Mouse (Mus musculus): Measurements from ENCODE around the gene Pate2. TPM values are rescaled to one million over a fixed set of nuclear protein-coding genes. Genes with fewer than 3 reads are reported as not detected.

The Pate2 gene
- polyA plus RNA-seq (2014; fragmentation: Nextera tagmentation; extraction: Ambion mirVana) = 0.75 and 1.0 TPM in 2 replicates

DNA sequence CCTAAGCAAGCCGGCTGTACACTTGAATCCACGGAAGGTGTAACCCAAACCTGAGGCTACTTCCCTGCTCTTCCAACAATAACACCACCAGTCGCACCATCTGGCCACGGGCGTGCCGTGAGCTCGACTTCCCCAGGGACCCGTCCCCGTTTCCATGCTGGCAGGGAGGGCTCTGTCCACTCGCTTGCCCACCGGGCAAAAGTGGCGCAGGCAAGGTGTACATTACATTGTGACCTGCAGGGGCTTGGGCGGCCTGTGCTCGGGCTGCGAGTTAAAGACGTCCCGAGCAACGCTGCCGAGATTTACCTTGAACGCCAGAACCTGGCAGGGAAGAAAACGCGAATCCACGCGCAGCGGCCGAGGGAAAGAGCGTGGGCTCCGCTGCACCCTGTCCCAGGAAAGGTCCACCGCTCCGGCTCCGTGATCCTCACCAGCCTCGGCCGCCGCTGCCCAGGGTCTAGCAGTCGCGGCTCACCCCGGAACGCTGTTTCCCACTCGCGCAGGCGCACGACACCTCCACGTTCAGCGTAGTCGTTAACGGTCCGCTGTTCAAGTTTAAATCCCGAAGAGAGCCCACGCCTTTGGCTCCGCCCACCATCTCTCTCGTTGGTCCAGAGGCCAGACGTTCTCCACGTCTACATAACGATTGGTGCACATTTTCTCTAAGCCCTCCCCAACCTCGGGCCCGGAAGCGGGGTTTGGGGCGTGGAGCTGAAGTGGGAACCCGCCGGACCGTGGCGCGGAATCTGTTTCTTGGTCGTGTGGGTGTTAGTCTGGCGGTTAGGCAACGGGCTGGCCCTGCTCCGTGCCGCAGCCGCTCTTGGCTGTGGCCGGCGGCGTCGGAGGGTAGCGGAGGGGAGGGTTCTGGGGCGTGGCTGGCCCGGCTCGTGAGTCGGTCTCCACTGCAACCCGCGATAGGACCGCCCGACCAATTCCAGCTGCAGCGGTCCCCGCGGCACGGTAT lies at the start of gene Pate2, which contains the start of gene Hyls1:
Gene Pate2, plus strand, starts transcription at position 714 of the 964 bp plus-strand sequence.
Gene Hyls1, minus strand, starts transcription at position 828 of the 964 bp plus-strand sequence.
- ATAC-seq (replicated peaks; ENCODE audit: low FRiP score) (peak; percentile 97), DNase-seq (ENCODE audit: low spot score) (peak; percentile 95)
- Histone ChIP-seq H3K4me1 (replicated peaks; ENCODE audit: control insufficient read depth, insufficient read depth, low read length) (no peaks in the 10 kb centered on the region; the same call in 1 of the 2 replicates), H3K27ac (ENCODE audit: low read depth, low read length) (peak within 1 kb of the TSS; percentile 79), H3K4me3 (ENCODE audit: low read depth, low read length) (peak within 1 kb of the TSS; percentile 75), H3K27me3 (ENCODE audit: control insufficient read depth, insufficient read depth, low read length) (0 out of 2 replicates have a peak, but pooled peaks cover 4% of the 10 kb centered on the region), H3K9me3 (ENCODE audit: control insufficient read depth, low read length) (no peaks in the 10 kb centered on the region), H3K36me3 (ENCODE audit: control insufficient read depth, insufficient read depth, low read length) (peaks cover 3% of the 10 kb centered on the region; the same call in 1 of the 2 replicates), H3K4me2 (ENCODE audit: low read depth, low read length, severe bottlenecking) (peak within 1 kb of the TSS; percentile 57), H3K9ac (ENCODE audit: low read length) (peak within 1 kb of the TSS; percentile 92)
- WGBS = under 1% methylated on average over 80 of the region's 86 CpGs

- 77% methylated on average over 6 of the region's 6 CpGs for WGBS
- Histone ChIP-seq H3K4me2 (ENCODE audit: low read depth, low read length, severe bottlenecking) (no peak overlapping the region), H3K27me3 (ENCODE audit: control insufficient read depth, insufficient read depth, low read length) (no peaks in the 10 kb centered on the region), H3K9me3 (ENCODE audit: control insufficient read depth, low read length) (no peaks in the 10 kb centered on the region), H3K9ac (ENCODE audit: low read length) (no peak overlapping the region), H3K27ac (ENCODE audit: low read depth, low read length) (no peak overlapping the region), H3K4me1 (replicated peaks; ENCODE audit: control insufficient read depth, insufficient read depth, low read length) (no peaks in the 10 kb centered on the region; the same call in 1 of the 2 replicates), H3K4me3 (ENCODE audit: low read depth, low read length) (no peak overlapping the region), H3K36me3 (ENCODE audit: control insufficient read depth, insufficient read depth, low read length) (no peaks in the 10 kb centered on the region)
- DNase-seq (ENCODE audit: low spot score) (peak; percentile 6), ATAC-seq (replicated peaks; ENCODE audit: low FRiP score) (no peak)
These were observed 49.3 kb upstream of the Pate2 start for GRCm38 (mm10) chr9:35520631-35521348.

GRCm38 (mm10) chr9:35522241-35522640 lies 47.8 kb upstream of the Pate2 start:
- ATAC-seq (replicated peaks; ENCODE audit: low FRiP score) (no peak), DNase-seq (ENCODE audit: low spot score) (no peak)
- no peaks in the 10 kb centered on the region for H3K36me3 ChIP-seq (ENCODE audit: control insufficient read depth, insufficient read depth, low read length)
- no peaks in the 10 kb centered on the region for H3K27me3 ChIP-seq (ENCODE audit: control insufficient read depth, insufficient read depth, low read length)
- H3K4me3 ChIP-seq (ENCODE audit: low read depth, low read length) = no peak overlapping the region
- H3K4me2 ChIP-seq (ENCODE audit: low read depth, low read length, severe bottlenecking) = no peak overlapping the region
- H3K4me1 ChIP-seq (replicated peaks; ENCODE audit: control insufficient read depth, insufficient read depth, low read length) = no peaks in the 10 kb centered on the region; the same call in 1 of the 2 replicates
- no peak overlapping the region for H3K27ac ChIP-seq (ENCODE audit: low read depth, low read length)
- WGBS = 77% methylated on average over 2 of the region's 2 CpGs
- H3K9me3 ChIP-seq (ENCODE audit: control insufficient read depth, low read length) = no peaks in the 10 kb centered on the region
- H3K9ac ChIP-seq (ENCODE audit: low read length) = no peak overlapping the region

DNA sequence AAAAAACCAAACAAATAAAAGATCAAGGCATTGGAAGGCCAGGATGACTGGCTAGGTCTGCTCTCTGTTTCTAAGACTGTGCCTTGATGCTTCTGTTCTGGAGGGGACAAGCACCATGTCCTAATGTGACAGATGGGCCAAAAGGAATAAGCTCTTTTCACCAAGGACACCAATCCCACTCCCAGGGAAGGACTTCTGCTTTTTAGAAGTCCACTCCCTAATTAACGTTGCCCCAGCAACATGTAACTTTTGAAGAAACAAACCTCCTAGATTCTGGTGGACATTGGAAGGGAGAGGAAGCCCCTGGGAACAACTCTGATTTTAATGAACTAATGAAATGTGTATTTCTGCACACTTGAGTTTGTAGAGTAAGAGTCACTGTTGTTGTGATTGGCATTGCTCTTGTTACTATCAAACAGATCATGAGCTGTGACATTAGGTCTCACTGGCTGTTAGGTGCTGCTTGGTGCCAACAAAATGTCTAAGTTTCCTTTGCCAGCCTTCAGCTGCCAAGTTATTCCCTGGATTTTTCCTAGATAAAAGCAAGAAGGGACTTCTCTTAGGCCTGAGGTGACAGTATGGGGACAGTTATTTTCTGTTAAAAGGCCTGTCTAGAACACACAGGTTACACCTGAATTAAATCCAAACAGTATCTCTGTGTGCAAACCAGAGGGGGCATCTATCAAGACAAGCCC lies 47.1 kb upstream of the Pate2 start:
- no peaks in the 10 kb centered on the region for H3K9me3 ChIP-seq (ENCODE audit: control insufficient read depth, low read length)
- 81% methylated on average over 1 of the region's 1 CpGs for WGBS
- H3K4me2 ChIP-seq (ENCODE audit: low read depth, low read length, severe bottlenecking) = no peak overlapping the region
- H3K36me3 ChIP-seq (ENCODE audit: control insufficient read depth, insufficient read depth, low read length) = no peaks in the 10 kb centered on the region
- H3K4me3 ChIP-seq (ENCODE audit: low read depth, low read length) = no peak overlapping the region
- H3K27ac ChIP-seq (ENCODE audit: low read depth, low read length) = no peak overlapping the region
- ATAC-seq (replicated peaks; ENCODE audit: low FRiP score) = no peak; the same call in 1 of the 2 replicates
- peak; percentile 28 for DNase-seq (ENCODE audit: low spot score)
- H3K9ac ChIP-seq (ENCODE audit: low read length) = no peak overlapping the region
- H3K27me3 ChIP-seq (ENCODE audit: control insufficient read depth, insufficient read depth, low read length) = no peaks in the 10 kb centered on the region
- no peaks in the 10 kb centered on the region; the same call in 1 of the 2 replicates for H3K4me1 ChIP-seq (replicated peaks; ENCODE audit: control insufficient read depth, insufficient read depth, low read length)

DNA sequence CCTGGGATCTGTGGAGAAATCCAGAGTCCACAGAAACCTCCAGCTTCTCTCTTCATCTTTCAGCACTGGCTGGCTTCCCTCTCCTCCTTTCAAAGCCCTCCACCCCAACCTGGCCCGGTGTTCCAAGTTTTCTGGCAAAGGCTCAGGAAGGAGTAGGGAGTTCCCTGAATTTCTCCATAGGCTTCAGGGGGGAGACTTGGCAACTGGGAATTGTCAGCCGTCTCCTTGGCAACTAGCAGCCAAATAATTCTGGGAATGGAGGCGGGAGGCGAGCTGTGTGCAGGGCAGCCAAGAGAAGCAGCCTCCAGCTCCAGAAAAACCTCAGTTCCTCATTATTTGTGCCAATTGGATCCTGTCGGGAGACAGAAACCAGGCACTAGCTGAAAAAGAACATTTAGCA lies 46.5 kb upstream of the Pate2 start:
- DNase-seq (ENCODE audit: low spot score) = peak; percentile 50
- Histone ChIP-seq H3K27ac (ENCODE audit: low read depth, low read length) (no peak overlapping the region), H3K4me3 (ENCODE audit: low read depth, low read length) (no peak overlapping the region), H3K36me3 (ENCODE audit: control insufficient read depth, insufficient read depth, low read length) (no peaks in the 10 kb centered on the region), H3K27me3 (ENCODE audit: control insufficient read depth, insufficient read depth, low read length) (no peaks in the 10 kb centered on the region), H3K9me3 (ENCODE audit: control insufficient read depth, low read length) (no peaks in the 10 kb centered on the region), H3K4me2 (ENCODE audit: low read depth, low read length, severe bottlenecking) (no peak overlapping the region), H3K9ac (ENCODE audit: low read length) (no peak overlapping the region), H3K4me1 (replicated peaks; ENCODE audit: control insufficient read depth, insufficient read depth, low read length) (no peaks in the 10 kb centered on the region; the same call in 1 of the 2 replicates)
- 32% methylated on average over 5 of the region's 5 CpGs for WGBS
- ATAC-seq (replicated peaks; ENCODE audit: low FRiP score) = peak; percentile 71

GRCm38 (mm10) chr9:35523941-35524411 lies 46.1 kb upstream of the Pate2 start:
- Histone ChIP-seq H3K4me3 (ENCODE audit: low read depth, low read length) (no peak overlapping the region), H3K27ac (ENCODE audit: low read depth, low read length) (no peak overlapping the region), H3K36me3 (ENCODE audit: control insufficient read depth, insufficient read depth, low read length) (no peaks in the 10 kb centered on the region), H3K9me3 (ENCODE audit: control insufficient read depth, low read length) (no peaks in the 10 kb centered on the region), H3K4me1 (replicated peaks; ENCODE audit: control insufficient read depth, insufficient read depth, low read length) (no peaks in the 10 kb centered on the region; the same call in 1 of the 2 replicates), H3K9ac (ENCODE audit: low read length) (no peak overlapping the region), H3K27me3 (ENCODE audit: control insufficient read depth, insufficient read depth, low read length) (no peaks in the 10 kb centered on the region), H3K4me2 (ENCODE audit: low read depth, low read length, severe bottlenecking) (no peak overlapping the region)
- 31% methylated on average over 7 of the region's 7 CpGs for WGBS
- DNase-seq (ENCODE audit: low spot score) = peak; percentile 74
- ATAC-seq (replicated peaks; ENCODE audit: low FRiP score) = peak; percentile 84

DNA sequence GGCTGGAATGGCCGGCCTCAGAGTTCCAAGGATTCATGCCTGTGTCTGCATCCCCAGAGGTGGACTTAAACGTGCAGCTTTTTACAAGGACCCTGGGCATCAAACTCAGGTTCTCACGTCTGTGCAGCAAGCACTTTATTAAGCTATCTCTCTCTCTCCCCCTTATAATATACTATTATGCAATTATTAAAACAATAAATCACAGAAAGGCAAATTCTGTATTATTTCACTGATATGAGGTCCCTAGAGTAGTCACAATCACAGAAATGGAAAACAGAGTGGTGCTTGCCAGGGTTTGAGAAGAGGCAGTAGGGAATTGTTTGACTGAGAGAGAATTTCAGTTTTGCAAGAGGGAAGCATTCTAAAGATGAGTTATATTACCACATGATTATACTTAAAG lies 40.9 kb upstream of the Pate2 start:
- H3K4me3 ChIP-seq (ENCODE audit: low read depth, low read length) = no peak overlapping the region
- 68% methylated on average over 3 of the region's 3 CpGs for WGBS
- no peaks in the 10 kb centered on the region for H3K9me3 ChIP-seq (ENCODE audit: control insufficient read depth, low read length)
- H3K27ac ChIP-seq (ENCODE audit: low read depth, low read length) = no peak overlapping the region
- H3K4me2 ChIP-seq (ENCODE audit: low read depth, low read length, severe bottlenecking) = no peak overlapping the region
- H3K27me3 ChIP-seq (ENCODE audit: control insufficient read depth, insufficient read depth, low read length) = no peaks in the 10 kb centered on the region
- no peaks in the 10 kb centered on the region for H3K4me1 ChIP-seq (replicated peaks; ENCODE audit: control insufficient read depth, insufficient read depth, low read length)
- H3K36me3 ChIP-seq (ENCODE audit: control insufficient read depth, insufficient read depth, low read length) = no peaks in the 10 kb centered on the region
- ATAC-seq (replicated peaks; ENCODE audit: low FRiP score) (no peak), DNase-seq (ENCODE audit: low spot score) (no peak)
- no peak overlapping the region for H3K9ac ChIP-seq (ENCODE audit: low read length)

GRCm38 (mm10) chr9:35529796-35530195 lies 40.3 kb upstream of the Pate2 start:
- Histone ChIP-seq H3K27ac (ENCODE audit: low read depth, low read length) (no peak overlapping the region), H3K27me3 (ENCODE audit: control insufficient read depth, insufficient read depth, low read length) (no peaks in the 10 kb centered on the region), H3K4me3 (ENCODE audit: low read depth, low read length) (no peak overlapping the region), H3K9ac (ENCODE audit: low read length) (no peak overlapping the region), H3K9me3 (ENCODE audit: control insufficient read depth, low read length) (no peaks in the 10 kb centered on the region), H3K36me3 (ENCODE audit: control insufficient read depth, insufficient read depth, low read length) (no peaks in the 10 kb centered on the region), H3K4me2 (ENCODE audit: low read depth, low read length, severe bottlenecking) (no peak overlapping the region), H3K4me1 (replicated peaks; ENCODE audit: control insufficient read depth, insufficient read depth, low read length) (no peaks in the 10 kb centered on the region)
- DNase-seq (ENCODE audit: low spot score) (no peak), ATAC-seq (replicated peaks; ENCODE audit: low FRiP score) (no peak)
- 3% methylated on average over 1 of the region's 1 CpGs for WGBS

Data from forebrain, embryonic 11.5 days (tissue).